ENCODE assay signal across 8 mouse cellular contexts in genomic region chr3:25653010-25653409, GRCm38 (mm10).
DNase-seq lines count a peak whose midpoint lies in the region; ATAC-seq and TF ChIP-seq lines count a peak whose summit lies in the region.

No protein-coding gene starts in this region.

- no peak overlapping the region for H3K27ac ChIP-seq in intestine, embryonic 14.5 days (ENCODE audit: low read depth)
- no peak overlapping the region for H3K27ac ChIP-seq in intestine, embryonic 15.5 days
- no peak overlapping the region for H3K27ac ChIP-seq in ES-Bruce4 (ENCODE audit: insufficient read depth, low read length)
- H3K27ac ChIP-seq in forebrain, embryonic 13.5 days = no peak overlapping the region
- H3K27ac ChIP-seq in heart, embryonic 11.5 days (ENCODE audit: low read depth, low read length) = no peak overlapping the region

- no peak overlapping the region for H3K4me3 ChIP-seq in intestine, embryonic 14.5 days (ENCODE audit: low read depth, low read length)
- no peak overlapping the region for H3K4me3 ChIP-seq in intestine, embryonic 15.5 days (replicated peaks)
- H3K4me3 ChIP-seq in ES-Bruce4 (ENCODE audit: low read depth, low read length) = no peak overlapping the region
- no peak overlapping the region for H3K4me3 ChIP-seq in forebrain, embryonic 13.5 days
- H3K4me3 ChIP-seq in heart, embryonic 11.5 days (ENCODE audit: low read depth, low read length) = no peak overlapping the region

- WGBS in intestine, embryonic 14.5 days = 72% methylated on average over 4 of the region's 4 CpGs
- WGBS in intestine, embryonic 15.5 days = 65% methylated on average over 4 of the region's 4 CpGs
- 80% methylated on average over 4 of the region's 4 CpGs for WGBS in forebrain, embryonic 13.5 days
- WGBS in heart, embryonic 11.5 days (ENCODE audit: insufficient replicate concordance) = 66% methylated on average over 4 of the region's 4 CpGs

- H3K27me3 ChIP-seq in intestine, embryonic 14.5 days (replicated peaks; ENCODE audit: control insufficient read depth, insufficient read depth, low read length) = no peaks in the 10 kb centered on the region
- no peaks in the 10 kb centered on the region for H3K27me3 ChIP-seq in intestine, embryonic 15.5 days (replicated peaks)
- no peaks in the 10 kb centered on the region for H3K27me3 ChIP-seq in ES-Bruce4 (ENCODE audit: control insufficient read depth, insufficient read depth, low read length, poor library complexity, severe bottlenecking)
- no peaks in the 10 kb centered on the region for H3K27me3 ChIP-seq in forebrain, embryonic 13.5 days
- H3K27me3 ChIP-seq in heart, embryonic 11.5 days (ENCODE audit: control insufficient read depth, insufficient read depth, low read length) = no peaks in the 10 kb centered on the region

- no peak; the same call in 1 of the 2 replicates for ATAC-seq in intestine, embryonic 14.5 days (replicated peaks; ENCODE audit: low FRiP score, low TSS enrichment, low read depth)
- ATAC-seq in intestine, embryonic 15.5 days = no peak
- peak; percentile 74 for ATAC-seq in forebrain, embryonic 13.5 days
- ATAC-seq in heart, embryonic 11.5 days (replicated peaks; ENCODE audit: insufficient number of reproducible peaks, low FRiP score, low TSS enrichment) = no peak

- H3K9me3 ChIP-seq in intestine, embryonic 14.5 days (ENCODE audit: control insufficient read depth, low read length) = no peaks in the 10 kb centered on the region
- no peaks in the 10 kb centered on the region for H3K9me3 ChIP-seq in intestine, embryonic 15.5 days
- H3K9me3 ChIP-seq in ES-Bruce4 (replicated peaks; ENCODE audit: control insufficient read depth, insufficient read depth, low read length, poor library complexity, severe bottlenecking) = no peaks in the 10 kb centered on the region
- no peaks in the 10 kb centered on the region for H3K9me3 ChIP-seq in forebrain, embryonic 13.5 days (replicated peaks)
- H3K9me3 ChIP-seq in heart, embryonic 11.5 days (replicated peaks; ENCODE audit: control insufficient read depth, low read length) = 0 out of 2 replicates have a peak, but pooled peaks cover 2% of the 10 kb centered on the region

- peak; percentile 51 for DNase-seq in intestine, embryonic 14.5 days (ENCODE audit: low spot score)
- peak; percentile 59 for DNase-seq in brain, embryonic 14.5 days (ENCODE audit: low read depth)
- peak; percentile 40 for DNase-seq in lung, postnatal 10 days
- DNase-seq in right cerebral cortex, postnatal 4 days = no peak

- no peak overlapping the region for H3K4me2 ChIP-seq in intestine, embryonic 14.5 days (ENCODE audit: low read length)
- H3K4me2 ChIP-seq in intestine, embryonic 15.5 days (replicated peaks) = no peak overlapping the region
- no peak overlapping the region for H3K4me2 ChIP-seq in forebrain, embryonic 13.5 days
- H3K4me2 ChIP-seq in heart, embryonic 11.5 days = no peak overlapping the region

- H3K36me3 ChIP-seq in intestine, embryonic 14.5 days (ENCODE audit: control insufficient read depth, insufficient read depth, low read length) = no peaks in the 10 kb centered on the region
- no peaks in the 10 kb centered on the region for H3K36me3 ChIP-seq in intestine, embryonic 15.5 days
- no peaks in the 10 kb centered on the region for H3K36me3 ChIP-seq in ES-Bruce4 (ENCODE audit: control insufficient read depth, insufficient read depth, low read length, poor library complexity, severe bottlenecking)
- H3K36me3 ChIP-seq in forebrain, embryonic 13.5 days (ENCODE audit: poor library complexity, severe bottlenecking) = no peaks in the 10 kb centered on the region
- H3K36me3 ChIP-seq in heart, embryonic 11.5 days (ENCODE audit: control insufficient read depth, insufficient read depth, low read length) = no peaks in the 10 kb centered on the region

- TF ChIP-seq POLR2A in ES-Bruce4 (IDR thresholded peaks at IDR 0.05; ENCODE audit: insufficient read depth, low read length) = no peak
- TF ChIP-seq POLR2A in brain, embryonic 14.5 days (IDR thresholded peaks at IDR 0.05; ENCODE audit: borderline replicate concordance, extremely low read depth, insufficient read depth, insufficient read length, poor library complexity, severe bottlenecking) = no peak

- peak; percentile 52 for TF ChIP-seq CTCF in ES-Bruce4 (IDR thresholded peaks at IDR 0.05; ENCODE audit: low read depth, low read length)
- TF ChIP-seq CTCF in brain, embryonic 14.5 days (IDR thresholded peaks at IDR 0.05; ENCODE audit: borderline replicate concordance, extremely low read depth, insufficient read depth, insufficient read length) = peak; percentile 53; the same call in 1 of the 2 replicates

- H3K4me1 ChIP-seq in intestine, embryonic 14.5 days (replicated peaks; ENCODE audit: control insufficient read depth, insufficient read depth, low read length) = no peaks in the 10 kb centered on the region
- H3K4me1 ChIP-seq in intestine, embryonic 15.5 days (replicated peaks) = no peaks in the 10 kb centered on the region
- H3K4me1 ChIP-seq in ES-Bruce4 (ENCODE audit: control insufficient read depth, insufficient read depth, low read length) = no peaks in the 10 kb centered on the region
- H3K4me1 ChIP-seq in forebrain, embryonic 13.5 days = no peaks in the 10 kb centered on the region
- H3K4me1 ChIP-seq in heart, embryonic 11.5 days (ENCODE audit: control insufficient read depth, insufficient read depth, low read length) = no peaks in the 10 kb centered on the region

- TF ChIP-seq EP300 in ES-Bruce4 (IDR thresholded peaks at IDR 0.05; ENCODE audit: insufficient read depth, low read depth, low read length) = no peak

- no peak overlapping the region for H3K9ac ChIP-seq in intestine, embryonic 14.5 days (ENCODE audit: low read length)
- H3K9ac ChIP-seq in intestine, embryonic 15.5 days = no peak overlapping the region
- H3K9ac ChIP-seq in ES-Bruce4 (ENCODE audit: low read depth, poor library complexity, severe bottlenecking) = no peak overlapping the region
- no peak overlapping the region for H3K9ac ChIP-seq in forebrain, embryonic 13.5 days
- no peak overlapping the region for H3K9ac ChIP-seq in heart, embryonic 11.5 days (ENCODE audit: low read depth, low read length)
